Mouse (Mus musculus) CH12.LX (cell line): ENCODE data around the gene Ing4. TPM values are rescaled to one million over a fixed set of nuclear protein-coding genes. Genes with fewer than 3 reads are reported as not detected.

Experiments used
- DNase-seq: peaks from one replicate; pipeline ENCODE4 v3.0.0-alpha.2; 2013; ENCODE audit errors: extremely low read depth
- H3K27ac ChIP-seq: 2 replicates; pipeline ENCODE4 v1.5.1; 2012; ENCODE audit warnings: low read depth, mild to moderate bottlenecking, control low read depth, moderate library complexity; ENCODE audit not compliant: insufficient read depth
- H3K27me3 ChIP-seq: replicated peaks from 2 replicates; pipeline ENCODE3; 2012; ENCODE audit warnings: inconsistent platforms
- H3K36me3 ChIP-seq, 2 experiments: replicated peaks in 1 of 2; 2 replicates each; pipeline versions ENCODE3 to v1.6.1; 2012; ENCODE audit warnings: inconsistent platforms in 1 of 2, low read length in 1 of 2, mild to moderate bottlenecking in 1 of 2, mixed read lengths in 1 of 2, moderate library complexity in 1 of 2; ENCODE audit not compliant: control insufficient read depth in 1 of 2, insufficient read depth in 1 of 2
- H3K4me1 ChIP-seq, 2 experiments: 2 replicates each; pipeline ENCODE4 v1.6.1; 2012; ENCODE audit warnings: inconsistent platforms in 1 of 2, moderate library complexity in 1 of 2; ENCODE audit not compliant: insufficient read depth in 2 of 2, control insufficient read depth in 1 of 2
- H3K4me2 ChIP-seq: 2 replicates; pipeline ENCODE4 v1.6.1; 2012; ENCODE audit warnings: low read depth, mild to moderate bottlenecking, control low read depth; ENCODE audit not compliant: poor library complexity, insufficient read depth, severe bottlenecking
- H3K4me3 ChIP-seq, 3 experiments: fragments of 150-350 bp in 1 of 3; sonication (generic) in 1 of 3; replicated peaks in 1 of 3; 2 replicates each; pipeline versions ENCODE3 to v1.5.1; 2011 to 2012; ENCODE audit warnings: low read depth in 2 of 3, low read length in 2 of 3, mild to moderate bottlenecking in 2 of 3, moderate library complexity in 2 of 3, control low read depth in 1 of 3, improper control_type of control experiment in 1 of 3, inconsistent platforms in 1 of 3, mixed read lengths in 1 of 3; ENCODE audit not compliant: poor library complexity in 1 of 3
- H3K79me2 ChIP-seq: replicated peaks from 2 replicates; pipeline ENCODE4 v1.6.1; 2012; ENCODE audit warnings: mild to moderate bottlenecking, moderate library complexity; ENCODE audit not compliant: control insufficient read depth, poor library complexity, insufficient read depth, severe bottlenecking; ENCODE audit errors: extremely low read depth
- H3K9ac ChIP-seq: 2 replicates; pipeline ENCODE4 v1.6.1; 2012; ENCODE audit warnings: low read depth, mild to moderate bottlenecking, control low read depth, moderate library complexity; ENCODE audit not compliant: insufficient read depth
- H3K9me3 ChIP-seq: replicated peaks from 2 replicates; pipeline ENCODE3; 2012; ENCODE audit warnings: low read length, inconsistent platforms, mixed read lengths
- CTCF ChIP-seq, 2 experiments: IDR thresholded peaks in 1 of 2; conservative IDR thresholded peaks in 1 of 2; 2 replicates each; pipeline ENCODE4 v1.5.1; 2011 to 2012; ENCODE audit warnings: low read depth in 2 of 2, low read length in 2 of 2, improper control_type of control experiment in 1 of 2, inconsistent platforms in 1 of 2, mild to moderate bottlenecking in 1 of 2, moderate library complexity in 1 of 2
- EP300 ChIP-seq: IDR thresholded peaks from 2 replicates; pipeline ENCODE4 v1.6.1; 2011; ENCODE audit warnings: low read length, improper control_type of control experiment
- ETS1 ChIP-seq: conservative IDR thresholded peaks from 2 replicates; pipeline ENCODE4 v1.6.1; 2012; ENCODE audit warnings: low read depth, mild to moderate bottlenecking, inconsistent platforms, low read length, improper control_type of control experiment, moderate library complexity
- JUND ChIP-seq: conservative IDR thresholded peaks from 2 replicates; pipeline ENCODE4 v1.6.1; 2011; ENCODE audit warnings: low read depth, low read length, improper control_type of control experiment
- MAX ChIP-seq: IDR thresholded peaks from 2 replicates; pipeline ENCODE4 v1.6.1; 2011; ENCODE audit warnings: low read length, improper control_type of control experiment
- NELFE ChIP-seq: IDR thresholded peaks from 2 replicates; pipeline ENCODE4 v1.6.1; 2011; ENCODE audit warnings: low read depth, low read length, improper control_type of control experiment
- PAX5 ChIP-seq: IDR thresholded peaks from 2 replicates; pipeline ENCODE4 v1.6.1; 2012; ENCODE audit warnings: low read length, inconsistent platforms, mixed read lengths
- POLR2AphosphoS2 ChIP-seq: IDR thresholded peaks from 2 replicates; pipeline ENCODE4 v1.6.1; 2011; ENCODE audit warnings: low read depth, low read length, improper control_type of control experiment
- RAD21 ChIP-seq: IDR thresholded peaks from 2 replicates; pipeline ENCODE4 v1.6.1; 2011; ENCODE audit warnings: low read depth, mild to moderate bottlenecking, low read length, improper control_type of control experiment, moderate library complexity
- RCOR1 ChIP-seq: conservative IDR thresholded peaks from 2 replicates; pipeline ENCODE4 v1.6.1; 2012; ENCODE audit warnings: low read depth, mild to moderate bottlenecking, inconsistent platforms, low read length, improper control_type of control experiment
- TBP ChIP-seq: conservative IDR thresholded peaks from 2 replicates; pipeline ENCODE4 v1.6.1; 2011; ENCODE audit warnings: low read depth, low read length, improper control_type of control experiment
- TCF12 ChIP-seq: IDR thresholded peaks from 2 replicates; pipeline ENCODE4 v1.6.1; 2014; ENCODE audit warnings: low read depth, mild to moderate bottlenecking, inconsistent platforms, low read length, improper control_type of control experiment
- UBTF ChIP-seq: IDR thresholded peaks from 2 replicates; pipeline ENCODE4 v1.6.1; 2012; ENCODE audit warnings: low read depth, mild to moderate bottlenecking, inconsistent platforms, low read length, improper control_type of control experiment, moderate library complexity
- USF2 ChIP-seq: conservative IDR thresholded peaks from 2 replicates; pipeline ENCODE4 v1.6.1; 2011; ENCODE audit warnings: low read depth, low read length, improper control_type of control experiment
- ZC3H11A ChIP-seq: IDR thresholded peaks from 2 replicates; pipeline ENCODE4 v1.6.1; 2012; ENCODE audit warnings: low read depth, mild to moderate bottlenecking, inconsistent platforms, low read length, improper control_type of control experiment
- ZKSCAN1 ChIP-seq: IDR thresholded peaks from 2 replicates; pipeline ENCODE4 v1.6.1; 2012; ENCODE audit warnings: low read depth, inconsistent platforms, low read length, improper control_type of control experiment, borderline replicate concordance
- ZMIZ1 ChIP-seq: IDR thresholded peaks from 2 replicates; pipeline ENCODE4 v1.6.1; 2012; ENCODE audit warnings: low read depth, mild to moderate bottlenecking, inconsistent platforms, low read length, improper control_type of control experiment
- dilution Hi-C: fragments of 300-500 bp; cut with MboI; formaldehyde crosslinking; loops from 2 replicates; pipeline ENCODE4 v1.14.3; 2020; ENCODE audit warnings: low sequenced_read_pairs; ENCODE audit not compliant: extremely low pct_unique_long_range_greater_than_20kb, extremely low pct_ligation_motif_present
- in situ Hi-C: fragments of 300-500 bp; cut with MboI; formaldehyde crosslinking; loops from 3 replicates; pipeline ENCODE4 v1.14.3; 2019; ENCODE audit warnings: low sequenced_read_pairs, low pct_ligation_motif_present, low pct_unique_long_range_greater_than_20kb, mixed read lengths
- polyA plus RNA-seq: library from polyadenylated mRNA; unstranded; fragments of >175 nt; gene quantifications from 2 replicates; pipeline ENCODE4 v1.2.1, GENCODE M21; 2012; ENCODE audit warnings: low read depth; ENCODE audit not compliant: insufficient read length
- total RNA-seq, 2 experiments: library from RNA; depleted of rRNA; stranded (reverse); fragments of 300-350 nt in 1 of 2; fragments of >200 nt in 1 of 2; gene quantifications; 2 replicates each; pipeline ENCODE4 v1.2.3; 2012 to 2014

Gene Ing4
- total and polyA plus RNA-seq, 3 experiments: 21.3 to 31.3 (median 27.3) TPM

GRCm38 (mm10) chr6:125049678-125050077 lies 10.1 kb downstream of the Ing4 start, which contains the start of gene Acrbp:
TSS of gene Acrbp (plus strand) at chr6:125049689.
- Histone ChIP-seq H3K9ac (no peak within 1 kb of the TSS), H3K4me1 (no peaks in the 10 kb centered on the region), H3K9me3 (no peaks in the 10 kb centered on the region), H3K4me3 (no peak within 1 kb of the TSS), H3K36me3 (peaks cover 80 to 94% of the 10 kb centered on the region in 2 experiments), H3K4me2 (no peak within 1 kb of the TSS), H3K27me3 (no peaks in the 10 kb centered on the region), H3K27ac (no peak within 1 kb of the TSS), H3K79me2 (no peaks in the 10 kb centered on the region)
- dilution Hi-C loops (no loop called here), in situ Hi-C loops (loop anchor here (10.0 to 25.0 kb wide), 2 partner anchors 45 to 187 kb away; partner anchors contain the start of genes Chd4, Gpr162 and P3h3)
- DNase-seq: no peak
- TF ChIP-seq ZMIZ1 (no peak), JUND (no peak), ETS1 (no peak), USF2 (no peak), RAD21 (no peak), TCF12 (no peak), UBTF (no peak), ZKSCAN1 (no peak), EP300 (no peak), ZC3H11A (no peak), MAX (no peak)

GRCm38 (mm10) chr6:125051237-125051636 lies 11.7 kb downstream of the Ing4 start:
- dilution Hi-C loops: no loop called here
- peaks cover 77 to 93% of the 10 kb centered on the region in 2 experiments for H3K36me3 ChIP-seq

GRCm38 (mm10) chr6:125061493-125061892 lies 21.9 kb downstream of the Ing4 start:
- Histone ChIP-seq H3K79me2 (no peaks in the 10 kb centered on the region), H3K9ac (no peak overlapping the region), H3K4me2 (no peak overlapping the region), H3K9me3 (no peaks in the 10 kb centered on the region), H3K4me1 (peaks cover 0 to 4% of the 10 kb centered on the region in 2 experiments; a peak in 1 of 4 replicates), H3K27ac (no peak overlapping the region), H3K4me3 (no peak overlapping the region), H3K36me3 (peaks cover 0 to 7% of the 10 kb centered on the region in 2 experiments), H3K27me3 (no peaks in the 10 kb centered on the region)
- DNase-seq: no peak
- TF ChIP-seq RCOR1 (no peak), JUND (no peak), ZKSCAN1 (no peak), POLR2AphosphoS2 (no peak), TBP (no peak), PAX5 (no peak), NELFE (no peak), ZMIZ1 (no peak), TCF12 (no peak)
- dilution Hi-C loops: no loop called here
- in situ Hi-C loops: no loop called here

More at GRCm38 (mm10) chr6:125051237-125051636, 11.7 kb downstream of the Ing4 start:
- Histone ChIP-seq H3K9me3 (no peaks in the 10 kb centered on the region), H3K79me2 (no peaks in the 10 kb centered on the region), H3K27ac (no peak overlapping the region), H3K4me2 (no peak overlapping the region), H3K4me1 (no peaks in the 10 kb centered on the region), H3K4me3 (no peak overlapping the region), H3K9ac (no peak overlapping the region), H3K27me3 (no peaks in the 10 kb centered on the region)
- TF ChIP-seq CTCF (conservative IDR thresholded peaks at IDR 0.05 in 1 of 2, IDR thresholded peaks at IDR 0.05 in 1 of 2; ENCODE audit: low read depth in 2 of 2, low read length in 2 of 2) (peak; percentile 13 to 43; a peak in 2 of 4 replicates), RAD21 (no peak)
- peak; percentile 34 for DNase-seq
- in situ Hi-C loops: no loop called here
